Mouse (Mus musculus): ENCODE data around the gene Tgfbr2.

DNA sequence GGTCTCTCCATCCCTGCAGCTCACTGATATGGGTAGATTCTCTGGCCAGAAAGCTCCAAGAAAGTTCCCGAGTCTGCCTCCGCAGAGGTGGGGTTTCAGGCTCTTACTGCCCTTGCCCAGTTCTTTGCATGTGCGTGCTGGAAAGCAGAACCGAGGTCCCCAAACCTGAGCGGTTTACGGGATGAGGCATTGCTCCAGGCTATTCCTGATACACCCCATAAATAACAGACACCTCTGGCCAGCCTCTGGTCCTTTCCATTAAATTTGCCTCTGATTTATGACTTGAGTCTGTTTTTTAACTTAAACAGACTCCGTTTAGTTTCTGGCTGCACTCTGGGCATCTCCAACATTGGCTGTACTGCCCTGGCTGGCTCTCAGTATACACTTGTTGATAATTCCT, 26.4 kb downstream of the Tgfbr2 start:
- TF ChIP-seq CTCF (IDR thresholded peaks at IDR 0.05; ENCODE audit: low read depth, low read length) (no peak), TAL1 (conservative IDR thresholded peaks at IDR 0.05; ENCODE audit: low read depth, low read length) (no peak), GATA1 (IDR thresholded peaks at IDR 0.05; ENCODE audit: borderline replicate concordance, low read length) (no peak)
